In genomic region chr6:48860130-48860815, GRCm38 (mm10) we compare ENCODE assay signal across 7 mouse cellular contexts. TPM values are rescaled to one million over a fixed set of nuclear protein-coding genes. Genes with fewer than 3 reads are reported as not detected.
DNase-seq lines count a peak whose midpoint lies in the region; ATAC-seq lines count a peak whose summit lies in the region.

No protein-coding gene starts in this region.

- H3K9me3 ChIP-seq in intestine, embryonic 14.5 days (ENCODE audit: control insufficient read depth, low read length) = no peaks in the 10 kb centered on the region
- no peaks in the 10 kb centered on the region for H3K9me3 ChIP-seq in limb, embryonic 10.5 days (replicated peaks)
- H3K9me3 ChIP-seq in midbrain, embryonic 10.5 days (replicated peaks) = no peaks in the 10 kb centered on the region

- no peaks in the 10 kb centered on the region for H3K36me3 ChIP-seq in intestine, embryonic 14.5 days (ENCODE audit: control insufficient read depth, insufficient read depth, low read length)
- no peaks in the 10 kb centered on the region for H3K36me3 ChIP-seq in limb, embryonic 10.5 days
- no peaks in the 10 kb centered on the region for H3K36me3 ChIP-seq in midbrain, embryonic 10.5 days

- ATAC-seq in frontal cortex, adult (ENCODE audit: low TSS enrichment) = peak; percentile 65; the same call in 1 of the 2 replicates
- ATAC-seq in intestine, embryonic 14.5 days (replicated peaks; ENCODE audit: low FRiP score, low TSS enrichment, low read depth) = peak; percentile 49

- DNase-seq in MEL-GATA-1-ER (ENCODE audit: extremely low read depth, low read depth) = peak; percentile 77
- peak; percentile 77 to 81 for DNase-seq in adrenal gland, postnatal 36 days
- DNase-seq in intestine, embryonic 14.5 days (ENCODE audit: low spot score) = peak; percentile 84
- DNase-seq in limb, embryonic 10.5 days (ENCODE audit: low spot score) = peak; percentile 63
- peak; percentile 65 for DNase-seq in midbrain, embryonic 10.5 days (ENCODE audit: low spot score)
- DNase-seq in spleen, postnatal 4 days (ENCODE audit: low spot score in 2 of 2) = peak; percentile 56 to 84

- WGBS in intestine, embryonic 14.5 days = 14% methylated on average over 23 of the region's 23 CpGs
- WGBS in limb, embryonic 10.5 days = 16% methylated on average over 23 of the region's 23 CpGs
- WGBS in midbrain, embryonic 10.5 days = 15% methylated on average over 23 of the region's 23 CpGs

- H3K4me2 ChIP-seq in intestine, embryonic 14.5 days (ENCODE audit: low read length) = peak overlapping the region; percentile 38

- H3K4me3 ChIP-seq in intestine, embryonic 14.5 days (ENCODE audit: low read depth, low read length) = peak overlapping the region; percentile 10; the same call in 1 of the 2 replicates
- peak overlapping the region; percentile 43 for H3K4me3 ChIP-seq in limb, embryonic 10.5 days
- peak overlapping the region; percentile 46 for H3K4me3 ChIP-seq in midbrain, embryonic 10.5 days

- peaks cover 18% of the 10 kb centered on the region for H3K4me1 ChIP-seq in intestine, embryonic 14.5 days (replicated peaks; ENCODE audit: control insufficient read depth, insufficient read depth, low read length)
- peaks cover 13% of the 10 kb centered on the region for H3K4me1 ChIP-seq in limb, embryonic 10.5 days
- H3K4me1 ChIP-seq in midbrain, embryonic 10.5 days = peaks cover 17% of the 10 kb centered on the region

- H3K27ac ChIP-seq in intestine, embryonic 14.5 days (ENCODE audit: low read depth) = no peak overlapping the region
- H3K27ac ChIP-seq in limb, embryonic 10.5 days = peak overlapping the region; percentile 37; the same call in 1 of the 2 replicates
- H3K27ac ChIP-seq in midbrain, embryonic 10.5 days (replicated peaks) = peak overlapping the region; percentile 69; the same call in 1 of the 2 replicates

- H3K27me3 ChIP-seq in intestine, embryonic 14.5 days (replicated peaks; ENCODE audit: control insufficient read depth, insufficient read depth, low read length) = no peaks in the 10 kb centered on the region
- no peaks in the 10 kb centered on the region for H3K27me3 ChIP-seq in limb, embryonic 10.5 days (ENCODE audit: low read depth, poor library complexity, severe bottlenecking)
- H3K27me3 ChIP-seq in midbrain, embryonic 10.5 days (ENCODE audit: low read depth, poor library complexity, severe bottlenecking) = peaks cover 8% of the 10 kb centered on the region; the same call in 1 of the 2 replicates

- no peak overlapping the region for H3K9ac ChIP-seq in intestine, embryonic 14.5 days (ENCODE audit: low read length)

RNA-seq across cellular contexts. Expression of gene Aoc1, which starts 12.4 kb away (rescaled TPM):
- total RNA-seq in adrenal gland, postnatal 36 days (2021) = not detected
- polyA plus RNA-seq in intestine, embryonic 14.5 days (2014; fragmentation: Nextera tagmentation; extraction: Ambion mirVana) = 2.5 and 2.8 TPM in 2 replicates
- polyA plus RNA-seq in limb, embryonic 10.5 days (2016; fragmentation: Nextera tagmentation; extraction: Ambion mirVana) = not detected in 2 replicates
- polyA plus RNA-seq in midbrain, embryonic 10.5 days (2016; fragmentation: Nextera tagmentation; extraction: Ambion mirVana) = not detected in 2 replicates

RNA-seq across cellular contexts. Expression of gene Tmem176b, which starts 19.0 kb away (rescaled TPM):
- 100 to 1,000 TPM; 506 to 589 TPM for total RNA-seq in adrenal gland, postnatal 36 days (2021)
- 373 and 390 TPM in 2 replicates for polyA plus RNA-seq in intestine, embryonic 14.5 days (2014; fragmentation: Nextera tagmentation; extraction: Ambion mirVana)
- 34.0 and 57.7 TPM in 2 replicates for polyA plus RNA-seq in limb, embryonic 10.5 days (2016; fragmentation: Nextera tagmentation; extraction: Ambion mirVana)
- polyA plus RNA-seq in midbrain, embryonic 10.5 days (2016; fragmentation: Nextera tagmentation; extraction: Ambion mirVana) = 24.0 and 46.1 TPM in 2 replicates

RNA-seq across cellular contexts. Expression of gene Tmem176a, which starts 19.6 kb away (rescaled TPM):
- total RNA-seq in adrenal gland, postnatal 36 days (2021) = 100 to 1,000 TPM; 293 to 327 TPM
- 171 and 182 TPM in 2 replicates for polyA plus RNA-seq in intestine, embryonic 14.5 days (2014; fragmentation: Nextera tagmentation; extraction: Ambion mirVana)
- 18.0 and 29.0 TPM in 2 replicates for polyA plus RNA-seq in limb, embryonic 10.5 days (2016; fragmentation: Nextera tagmentation; extraction: Ambion mirVana)
- 10.9 and 14.4 TPM in 2 replicates for polyA plus RNA-seq in midbrain, embryonic 10.5 days (2016; fragmentation: Nextera tagmentation; extraction: Ambion mirVana)
